Mouse (Mus musculus) embryonic facial prominence, embryonic 15.5 days (tissue): ENCODE measurements around the gene Dner. TPM values are rescaled to one million over a fixed set of nuclear protein-coding genes. Genes with fewer than 3 reads are reported as not detected.

Experiments
- ATAC-seq: fragments of 200-750 bp; cut with Nextera tagmentation; 2 replicates; pipeline ENCODE4 v1.8.0; 2017; ENCODE audit warnings: low read depth, moderate TSS enrichment; ENCODE audit not compliant: insufficient number of reproducible peaks, low FRiP score, low TSS enrichment
- H3K27ac ChIP-seq: fragments of 300-500 bp; sonication (generic); replicated peaks from 2 replicates; pipeline ENCODE4 v1.5.1; 2015; ENCODE audit warnings: mild to moderate bottlenecking, inconsistent platforms
- H3K27me3 ChIP-seq: fragments of 300-500 bp; sonication (generic); 2 replicates; pipeline ENCODE4 v1.6.1; 2015; ENCODE audit warnings: inconsistent platforms
- H3K36me3 ChIP-seq: fragments of 300-500 bp; sonication (generic); 2 replicates; pipeline ENCODE4 v1.6.1; 2015; ENCODE audit warnings: mild to moderate bottlenecking, inconsistent platforms
- H3K4me1 ChIP-seq: fragments of 300-500 bp; sonication (generic); 2 replicates; pipeline ENCODE4 v1.6.1; 2015; ENCODE audit warnings: inconsistent platforms
- H3K4me2 ChIP-seq: fragments of 300-500 bp; sonication (generic); replicated peaks from 2 replicates; pipeline ENCODE4 v1.6.1; 2015; ENCODE audit warnings: mild to moderate bottlenecking, inconsistent platforms
- H3K4me3 ChIP-seq: fragments of 300-500 bp; sonication (generic); replicated peaks from 2 replicates; pipeline ENCODE4 v1.5.1; 2015; ENCODE audit warnings: mild to moderate bottlenecking, inconsistent platforms
- H3K9ac ChIP-seq: fragments of 300-500 bp; sonication (generic); 2 replicates; pipeline ENCODE4 v1.6.1; 2015; ENCODE audit warnings: inconsistent platforms
- H3K9me3 ChIP-seq: fragments of 300-500 bp; sonication (generic); replicated peaks from 2 replicates; pipeline ENCODE4 v1.6.1; 2016; ENCODE audit warnings: inconsistent platforms
- WGBS: fragments of 180-500 bp; shearing (Covaris S2); methylation state at CpG from one replicate; pipeline ENCODE4 v1.1.7; 2015; 5-methylcytosine and 5-hydroxymethylcytosine counted together
- polyA plus RNA-seq: library from polyadenylated mRNA; unstranded; fragments of >200 nt; fragmentation: Nextera tagmentation; extraction: Ambion mirVana; gene quantifications from 2 replicates; pipeline ENCODE4 v1.2.1, GENCODE M21; 2015

Gene Dner
- polyA plus RNA-seq, 1 experiment from 2014 or later = 7.5 TPM

DNA sequence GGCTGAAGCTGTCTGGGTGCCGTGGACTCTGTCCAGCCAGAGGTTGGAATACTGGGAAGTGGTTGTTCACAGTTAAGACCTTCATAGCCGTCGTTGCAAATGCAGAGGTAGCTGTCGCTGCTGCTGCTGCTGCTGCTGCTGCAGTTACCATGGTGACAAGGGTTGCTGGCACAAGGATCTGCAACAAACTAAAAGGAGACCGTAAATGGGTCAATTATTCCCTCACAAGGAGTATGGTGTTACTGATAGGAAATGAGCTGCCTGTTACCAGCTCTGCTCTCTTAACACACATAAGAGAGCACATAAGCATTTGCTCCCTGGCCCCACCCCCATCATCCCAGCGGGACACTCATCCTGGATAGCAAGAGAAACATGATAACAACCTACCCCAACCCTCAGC lies 110.6 kb downstream of the Dner start:
- no peak overlapping the region for H3K4me2 ChIP-seq
- no peak overlapping the region for H3K9ac ChIP-seq
- no peak overlapping the region for H3K27ac ChIP-seq
- H3K4me3 ChIP-seq = no peak overlapping the region
- WGBS = 21% methylated on average over 6 of the region's 6 CpGs
- H3K4me1 ChIP-seq = no peaks in the 10 kb centered on the region
- no peaks in the 10 kb centered on the region for H3K36me3 ChIP-seq
- ATAC-seq = no peak
- H3K9me3 ChIP-seq = no peaks in the 10 kb centered on the region
- H3K27me3 ChIP-seq = no peaks in the 10 kb centered on the region

DNA sequence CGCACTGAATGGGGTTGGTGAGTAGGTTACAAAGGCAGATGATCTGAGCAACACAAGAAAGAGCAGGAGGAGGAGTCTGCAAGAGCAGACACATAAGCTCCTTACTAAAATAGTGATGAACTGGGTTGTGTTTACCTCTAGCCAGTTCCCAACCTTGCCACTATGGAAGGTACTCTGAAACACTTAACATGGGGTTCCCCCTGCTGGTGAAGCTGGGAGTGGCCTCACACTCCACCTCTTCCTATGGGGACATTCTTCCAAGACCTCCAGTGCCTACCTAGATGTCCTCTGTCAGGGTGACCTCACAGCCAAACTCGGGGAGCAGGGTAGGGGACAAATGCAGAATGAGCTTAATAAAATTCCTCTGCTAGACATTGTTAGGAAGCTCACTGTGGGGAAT lies 114.2 kb downstream of the Dner start:
- WGBS = 57% methylated on average over 2 of the region's 2 CpGs
- H3K36me3 ChIP-seq = no peaks in the 10 kb centered on the region
- no peak for ATAC-seq
- no peak overlapping the region for H3K9ac ChIP-seq
- H3K27ac ChIP-seq = no peak overlapping the region
- no peaks in the 10 kb centered on the region for H3K9me3 ChIP-seq
- H3K4me3 ChIP-seq = no peak overlapping the region
- H3K4me2 ChIP-seq = no peak overlapping the region
- no peaks in the 10 kb centered on the region for H3K4me1 ChIP-seq
- no peaks in the 10 kb centered on the region for H3K27me3 ChIP-seq

DNA sequence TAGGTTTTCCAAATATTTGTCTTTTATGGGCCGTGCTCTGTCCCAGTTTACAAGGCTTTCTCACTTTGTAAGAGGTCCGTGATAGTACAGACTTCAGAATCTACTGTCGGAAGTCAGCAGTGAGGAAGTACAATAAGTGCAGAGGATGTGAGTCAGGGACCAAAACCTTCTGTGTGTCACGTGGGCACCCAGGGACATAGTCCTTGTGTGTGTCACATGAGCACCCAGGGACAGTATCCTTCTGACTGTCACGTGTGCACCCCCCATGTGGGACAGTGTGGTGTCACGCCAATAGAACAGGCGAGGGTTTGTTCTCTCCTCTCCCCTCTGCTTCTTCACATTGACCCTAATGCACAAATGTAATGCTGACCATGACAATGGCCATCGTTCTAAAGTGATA lies 134.2 kb downstream of the Dner start:
- H3K27me3 ChIP-seq = no peaks in the 10 kb centered on the region
- no peaks in the 10 kb centered on the region for H3K4me1 ChIP-seq
- 73% methylated on average over 8 of the region's 8 CpGs for WGBS
- H3K36me3 ChIP-seq = no peaks in the 10 kb centered on the region
- no peak for ATAC-seq
- no peak overlapping the region for H3K4me2 ChIP-seq
- no peaks in the 10 kb centered on the region for H3K9me3 ChIP-seq
- no peak overlapping the region for H3K4me3 ChIP-seq
- no peak overlapping the region for H3K27ac ChIP-seq
- no peak overlapping the region for H3K9ac ChIP-seq

DNA sequence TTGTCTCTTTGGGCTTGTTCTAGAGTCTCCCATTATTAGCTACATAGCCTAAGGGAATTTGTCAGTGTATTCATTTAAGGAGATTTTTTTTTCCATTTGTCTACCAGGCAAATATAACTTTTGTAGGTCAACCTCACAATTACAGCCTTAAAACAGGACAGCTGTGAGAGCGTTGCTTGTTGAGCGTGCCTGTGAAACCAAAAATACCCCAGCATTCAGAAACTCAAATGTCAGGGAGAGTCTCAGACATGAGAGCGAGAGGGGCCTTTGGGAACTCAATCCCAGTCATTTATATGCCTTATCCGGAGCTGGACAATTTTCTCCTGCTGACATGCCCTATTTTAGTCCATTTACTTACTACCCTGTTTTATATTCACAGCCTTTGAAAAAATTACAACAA lies 134.6 kb downstream of the Dner start:
- no peaks in the 10 kb centered on the region for H3K4me1 ChIP-seq
- no peaks in the 10 kb centered on the region for H3K9me3 ChIP-seq
- no peaks in the 10 kb centered on the region for H3K36me3 ChIP-seq
- H3K4me2 ChIP-seq = no peak overlapping the region
- no peak overlapping the region for H3K4me3 ChIP-seq
- ATAC-seq = no peak
- no peak overlapping the region for H3K27ac ChIP-seq
- no peak overlapping the region for H3K9ac ChIP-seq
- no peaks in the 10 kb centered on the region for H3K27me3 ChIP-seq
- WGBS = 53% methylated on average over 4 of the region's 4 CpGs

DNA sequence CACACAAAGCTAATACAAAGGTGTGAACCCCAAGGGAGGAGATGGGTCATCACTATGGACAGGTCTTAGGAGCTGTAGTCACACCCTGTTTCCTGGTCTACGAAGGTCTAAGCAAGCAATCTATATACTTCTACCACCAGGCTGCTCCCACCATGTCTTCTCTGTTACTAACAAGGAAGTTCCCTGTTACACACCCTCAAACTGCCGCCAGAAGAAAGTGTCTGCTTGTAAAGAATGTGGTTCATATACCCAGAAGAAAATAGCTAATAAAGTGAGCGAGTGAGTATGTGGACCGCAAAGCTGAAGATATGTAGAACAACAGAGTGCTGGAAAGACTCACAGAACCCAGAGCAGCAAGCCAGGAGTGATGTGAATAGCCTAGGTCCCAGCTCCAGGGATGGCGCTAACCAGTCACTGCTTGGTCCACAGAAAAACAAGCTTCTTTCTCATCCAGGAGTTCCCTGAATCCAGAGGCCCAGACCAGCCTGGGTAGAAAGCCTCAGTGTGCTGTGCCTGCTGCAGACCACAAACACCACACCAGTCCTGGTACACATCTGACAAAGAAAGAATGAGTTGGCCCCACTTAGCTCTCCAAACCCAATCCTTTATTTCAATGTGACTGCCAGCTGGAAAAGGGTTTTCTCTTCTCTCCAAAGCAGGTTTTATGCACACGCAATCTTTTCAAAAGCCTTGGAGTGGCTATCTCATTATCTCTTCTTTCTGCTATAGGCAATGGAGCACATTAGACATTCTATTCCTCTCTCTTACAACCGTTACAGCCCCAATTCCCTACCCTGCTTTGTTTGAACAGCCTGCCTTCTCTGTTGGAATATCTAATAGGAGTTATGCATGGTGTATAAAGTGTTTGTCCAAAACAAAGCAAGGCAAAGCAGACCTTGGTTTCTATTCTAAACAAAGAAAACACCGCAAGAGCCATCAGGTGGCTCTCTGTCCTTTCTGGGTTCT lies 139.2 kb downstream of the Dner start:
- H3K9me3 ChIP-seq = no peaks in the 10 kb centered on the region
- no peaks in the 10 kb centered on the region for H3K36me3 ChIP-seq
- 80% methylated on average over 8 of the region's 8 CpGs for WGBS
- no peak overlapping the region for H3K4me3 ChIP-seq
- no peak overlapping the region for H3K4me2 ChIP-seq
- no peak overlapping the region for H3K9ac ChIP-seq
- H3K27me3 ChIP-seq = no peaks in the 10 kb centered on the region
- ATAC-seq = no peak
- no peak overlapping the region for H3K27ac ChIP-seq
- no peaks in the 10 kb centered on the region for H3K4me1 ChIP-seq

DNA sequence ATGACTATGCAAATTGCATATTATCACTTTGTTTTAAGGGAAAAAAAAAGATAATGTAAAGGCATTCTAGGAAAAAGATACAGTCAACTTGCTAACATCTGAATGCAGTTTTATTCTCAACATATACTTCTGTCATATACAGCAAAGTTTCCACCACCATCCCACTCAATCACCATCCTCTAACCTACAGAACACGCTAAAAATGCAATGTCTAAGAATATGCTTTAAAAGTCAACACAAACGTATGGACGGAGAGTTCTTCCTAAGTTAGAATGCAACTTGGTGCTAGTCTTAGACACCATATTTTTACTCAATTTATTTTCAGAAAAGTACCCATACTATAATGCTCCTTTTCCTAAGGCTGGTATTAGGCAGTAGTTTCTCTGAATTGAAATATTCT lies 144.0 kb downstream of the Dner start:
- no peak overlapping the region for H3K27ac ChIP-seq
- no peak for ATAC-seq
- WGBS = 94% methylated on average over 3 of the region's 3 CpGs
- no peaks in the 10 kb centered on the region for H3K4me1 ChIP-seq
- no peaks in the 10 kb centered on the region for H3K9me3 ChIP-seq
- H3K4me2 ChIP-seq = no peak overlapping the region
- no peaks in the 10 kb centered on the region for H3K27me3 ChIP-seq
- no peaks in the 10 kb centered on the region for H3K36me3 ChIP-seq
- H3K4me3 ChIP-seq = no peak overlapping the region
- H3K9ac ChIP-seq = no peak overlapping the region

DNA sequence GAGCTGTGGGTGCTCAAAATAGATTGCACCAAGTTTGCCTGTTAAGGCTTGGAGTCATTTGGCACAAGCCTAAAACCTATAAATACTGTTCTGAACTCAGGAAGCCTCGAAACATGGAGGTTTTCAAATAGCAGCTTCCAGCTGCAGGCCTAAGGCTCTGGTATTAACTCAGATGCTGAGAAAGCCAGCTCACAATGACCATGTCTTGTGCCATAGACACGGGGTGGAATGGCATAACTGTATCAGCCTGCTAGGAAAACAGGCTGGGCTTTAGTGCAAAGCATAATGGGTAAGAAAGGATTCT lies 146.0 kb downstream of the Dner start:
- Histone ChIP-seq H3K36me3 (no peaks in the 10 kb centered on the region), H3K27ac (no peak overlapping the region), H3K9me3 (no peaks in the 10 kb centered on the region), H3K27me3 (no peaks in the 10 kb centered on the region), H3K4me1 (no peaks in the 10 kb centered on the region), H3K4me2 (no peak overlapping the region), H3K9ac (no peak overlapping the region), H3K4me3 (no peak overlapping the region)
- 45% methylated on average over 2 of the region's 2 CpGs for WGBS
- no peak for ATAC-seq

DNA sequence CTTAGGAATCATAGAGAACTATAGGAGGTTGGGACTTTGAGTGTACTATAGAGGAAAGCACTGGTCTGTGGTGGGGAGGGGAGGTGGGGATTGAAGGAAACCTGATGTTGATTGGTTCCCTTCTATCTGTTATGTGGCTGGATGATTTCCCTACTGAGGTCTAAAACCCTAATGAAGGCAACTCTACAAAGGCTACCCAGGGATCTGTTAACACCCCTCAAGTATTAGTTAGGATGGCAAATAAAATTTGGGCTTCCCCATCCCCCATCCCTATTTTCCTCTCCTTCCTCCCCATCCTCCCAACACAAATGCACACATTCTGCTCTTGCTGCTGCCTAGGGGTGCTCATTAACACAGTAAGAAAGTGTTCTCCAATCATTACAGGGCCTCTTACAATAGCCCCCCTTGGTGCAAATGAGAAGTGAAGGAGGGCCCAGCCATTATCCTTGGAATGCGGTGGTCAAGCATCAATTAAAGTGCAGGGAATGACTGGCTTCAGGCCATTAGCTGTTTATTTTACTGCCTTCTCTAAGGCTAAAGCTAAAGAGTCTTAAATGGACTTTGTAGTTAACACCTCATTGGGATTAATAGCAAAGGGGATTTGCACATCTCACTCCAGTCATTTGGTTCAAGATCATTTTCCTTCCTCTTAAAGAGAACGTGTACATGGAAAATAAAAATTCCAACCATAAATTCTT lies 146.5 kb downstream of the Dner start:
- Histone ChIP-seq H3K9ac (no peak overlapping the region), H3K4me1 (no peaks in the 10 kb centered on the region), H3K27me3 (no peaks in the 10 kb centered on the region), H3K4me2 (no peak overlapping the region), H3K9me3 (no peaks in the 10 kb centered on the region), H3K4me3 (no peak overlapping the region), H3K36me3 (no peaks in the 10 kb centered on the region), H3K27ac (no peak overlapping the region)
- no peak for ATAC-seq
- WGBS = 13% methylated on average over 2 of the region's 2 CpGs

DNA sequence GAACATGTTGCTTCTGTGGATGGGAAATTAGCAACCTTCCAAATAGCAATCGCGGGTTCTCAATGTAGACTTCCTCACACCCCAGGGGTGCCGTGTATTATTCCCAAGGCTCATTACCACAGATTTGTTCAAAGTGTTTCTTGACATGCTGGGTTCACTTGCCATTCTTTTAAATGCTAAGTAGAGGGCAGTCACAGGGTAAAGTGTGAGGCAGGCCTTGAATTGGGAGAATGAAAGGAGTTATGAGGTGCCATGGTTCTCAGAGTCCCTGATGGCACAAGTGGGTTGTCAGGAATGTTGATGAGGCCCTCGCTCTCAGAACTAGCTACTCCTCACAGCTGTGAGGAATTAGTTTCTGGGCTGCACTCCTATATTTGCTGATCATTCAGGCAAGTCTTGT lies 160.0 kb downstream of the Dner start:
- Histone ChIP-seq H3K27ac (no peak overlapping the region), H3K36me3 (no peaks in the 10 kb centered on the region), H3K9me3 (no peaks in the 10 kb centered on the region), H3K27me3 (no peaks in the 10 kb centered on the region), H3K9ac (no peak overlapping the region), H3K4me2 (no peak overlapping the region), H3K4me1 (no peaks in the 10 kb centered on the region), H3K4me3 (no peak overlapping the region)
- 72% methylated on average over 4 of the region's 4 CpGs for WGBS
- no peak for ATAC-seq

DNA sequence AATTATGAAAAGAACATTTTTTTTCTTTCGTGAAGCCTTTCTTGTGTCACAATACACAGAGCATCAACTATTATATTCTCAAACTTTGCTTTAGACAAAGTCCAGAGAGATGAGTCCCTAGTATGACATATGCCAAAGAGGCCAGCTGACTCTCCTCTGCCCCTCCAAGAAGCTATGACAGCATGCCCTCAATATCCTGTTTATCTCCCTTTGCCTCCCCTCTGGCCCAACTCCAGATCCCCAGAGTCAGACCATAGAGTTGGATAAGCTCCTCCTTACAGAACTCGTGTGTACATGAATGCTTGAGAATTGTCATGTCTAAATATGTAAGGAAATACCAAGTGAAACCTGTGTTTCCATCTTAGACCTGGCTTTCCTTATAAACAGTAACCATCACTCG lies 170.5 kb downstream of the Dner start:
- no peak overlapping the region for H3K9ac ChIP-seq
- H3K4me2 ChIP-seq = no peak overlapping the region
- H3K4me1 ChIP-seq = no peaks in the 10 kb centered on the region
- no peaks in the 10 kb centered on the region for H3K9me3 ChIP-seq
- no peak overlapping the region for H3K27ac ChIP-seq
- ATAC-seq = no peak
- H3K4me3 ChIP-seq = no peak overlapping the region
- 76% methylated on average over 3 of the region's 3 CpGs for WGBS
- H3K27me3 ChIP-seq = no peaks in the 10 kb centered on the region
- H3K36me3 ChIP-seq = no peaks in the 10 kb centered on the region

DNA sequence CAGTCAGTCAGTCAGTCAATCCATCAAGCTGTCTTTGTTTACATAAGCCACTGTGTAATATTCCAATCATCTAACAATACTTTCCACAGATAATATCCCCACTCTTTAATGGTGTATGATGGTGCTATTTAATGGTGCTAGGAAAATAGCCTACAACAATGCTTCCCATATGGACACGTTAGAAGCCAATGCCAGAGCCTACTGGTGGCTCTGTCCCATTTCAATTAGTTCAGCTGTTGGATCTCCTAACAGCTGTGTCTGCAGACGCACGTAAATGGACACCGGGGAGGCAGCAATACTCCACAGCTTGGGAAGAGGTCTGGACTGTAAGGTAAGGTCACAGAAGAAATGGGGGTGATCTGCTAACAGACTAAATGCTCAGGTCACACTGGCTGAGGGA lies 171.6 kb downstream of the Dner start:
- Histone ChIP-seq H3K9ac (no peak overlapping the region), H3K27ac (no peak overlapping the region)

DNA sequence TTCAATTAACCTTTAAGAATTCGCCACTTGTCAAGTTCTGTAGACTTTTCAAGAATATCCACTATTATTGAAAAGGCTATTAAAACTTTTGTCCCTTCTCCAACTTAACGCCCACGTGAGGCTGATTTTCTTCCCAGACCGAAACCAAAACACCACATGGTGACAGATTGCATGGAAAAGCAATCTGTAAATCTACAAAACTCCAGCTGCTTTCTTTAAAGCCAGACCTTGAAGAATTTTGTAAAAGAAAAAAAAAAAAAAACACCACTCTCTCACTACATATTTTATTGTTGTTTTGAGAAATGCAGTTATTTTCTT lies 173.1 kb downstream of the Dner start:
- WGBS = 50% methylated on average over 4 of the region's 4 CpGs
- H3K9ac ChIP-seq = no peak overlapping the region

More for the DNA sequence above, 171.6 kb downstream of the Dner start:
- H3K9me3 ChIP-seq = no peaks in the 10 kb centered on the region
- H3K27me3 ChIP-seq = no peaks in the 10 kb centered on the region
- H3K4me2 ChIP-seq = no peak overlapping the region
- no peaks in the 10 kb centered on the region for H3K4me1 ChIP-seq
- WGBS = 67% methylated on average over 4 of the region's 4 CpGs
- H3K36me3 ChIP-seq = no peaks in the 10 kb centered on the region
- ATAC-seq = no peak
- H3K4me3 ChIP-seq = no peak overlapping the region

More for the DNA sequence above, 173.1 kb downstream of the Dner start:
- Histone ChIP-seq H3K4me2 (no peak overlapping the region), H3K9me3 (no peaks in the 10 kb centered on the region), H3K36me3 (no peaks in the 10 kb centered on the region), H3K4me1 (peaks cover 6% of the 10 kb centered on the region; the same call in 1 of the 2 replicates), H3K4me3 (no peak overlapping the region), H3K27ac (no peak overlapping the region), H3K27me3 (no peaks in the 10 kb centered on the region)
- no peak for ATAC-seq
